Mouse (Mus musculus) cortical plate, adult 2 months (tissue): Measurements from ENCODE around the gene Pde8b. TPM values are rescaled to one million over a fixed set of nuclear protein-coding genes. Genes with fewer than 3 reads are reported as not detected.

Source experiments
- H3K27ac ChIP-seq: fragments of 200-500 bp; 2 replicates; pipeline ENCODE4 v1.5.1; 2012; ENCODE audit warnings: low read length, control low read depth, inconsistent platforms; ENCODE audit not compliant: insufficient read depth
- H3K4me1 ChIP-seq: fragments of 200-500 bp; 2 replicates; pipeline ENCODE4 v1.6.1; 2011; ENCODE audit warnings: low read length; ENCODE audit not compliant: control insufficient read depth, insufficient read depth
- H3K4me3 ChIP-seq: fragments of 200-500 bp; 2 replicates; pipeline ENCODE4 v1.5.1; 2011; ENCODE audit warnings: mild to moderate bottlenecking, low read length, control low read depth; ENCODE audit not compliant: insufficient read depth
- CTCF ChIP-seq: fragments of 200-500 bp; IDR thresholded peaks from 2 replicates; pipeline ENCODE4 v1.5.1; 2011; ENCODE audit warnings: mild to moderate bottlenecking, control low read depth, low read length; ENCODE audit not compliant: insufficient read depth; ENCODE audit errors: extremely low read depth
- POLR2A ChIP-seq: fragments of 200-500 bp; IDR thresholded peaks from 2 replicates; pipeline ENCODE4 v1.6.1; 2011; ENCODE audit warnings: mild to moderate bottlenecking, low read length, control low read depth; ENCODE audit not compliant: insufficient read depth; ENCODE audit errors: extremely low read depth
- polyA plus RNA-seq: library from polyadenylated mRNA; depleted of rRNA; stranded (reverse); fragments of >200 nt; gene quantifications from 2 replicates; pipeline ENCODE4 v1.2.3, GENCODE M21; 2012; rRNA removed

Gene Pde8b
- 88.4 and 95.9 TPM in 2 replicates for polyA plus RNA-seq

DNA sequence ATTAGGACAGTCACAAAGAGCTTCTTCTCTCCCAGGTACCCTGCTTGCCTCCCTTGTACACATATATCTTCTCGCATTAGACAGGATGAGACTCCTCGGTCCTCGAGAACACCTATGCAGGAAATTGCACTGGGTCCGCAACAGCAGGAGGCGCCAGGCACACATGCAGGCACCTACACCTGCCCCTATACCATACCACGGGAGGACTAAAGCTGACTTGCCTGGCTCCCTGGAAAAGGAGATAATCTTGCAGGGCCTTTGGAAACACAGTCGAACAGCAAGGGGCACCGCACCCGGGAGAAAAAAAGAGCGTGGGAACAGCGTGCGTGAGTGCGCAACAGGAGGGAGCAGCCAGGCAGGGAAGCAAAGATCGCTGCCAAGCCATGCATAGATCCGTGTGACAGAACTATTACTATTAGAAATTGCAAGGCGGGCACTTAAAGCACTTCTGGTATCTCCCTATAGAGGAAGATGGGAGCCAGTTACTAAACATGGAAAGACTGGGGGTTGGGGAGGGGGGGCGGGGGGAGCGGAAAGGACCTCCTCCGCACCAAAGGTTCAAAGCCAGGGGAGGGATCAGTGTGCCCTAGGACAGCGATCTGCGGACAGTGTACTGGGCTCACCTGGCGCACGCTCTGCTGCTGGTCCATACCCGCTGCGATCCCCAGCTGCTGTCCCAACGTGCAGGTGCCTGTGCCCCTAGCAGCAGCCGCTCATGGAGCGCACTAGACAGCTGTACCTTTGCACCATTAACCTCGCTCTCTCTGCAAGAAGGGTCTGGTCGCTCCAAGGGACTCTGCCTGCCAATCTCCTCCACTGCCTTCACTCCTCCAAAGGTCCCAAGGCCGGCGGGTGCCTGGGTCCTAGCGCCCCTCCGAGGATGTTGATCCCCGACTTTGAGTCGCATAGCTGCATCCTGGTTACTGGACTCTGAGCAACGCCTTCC is at the start of gene Pde8b:
Gene Pde8b, minus strand, starts transcription at position 826 of the 946 bp plus-strand sequence.
- H3K4me1 ChIP-seq: no peaks in the 10 kb centered on the region
- H3K27ac ChIP-seq: peak within 1 kb of the TSS; percentile 51; the same call in 1 of the 2 replicates
- TF ChIP-seq POLR2A: no peak
- peak; percentile 35; the same call in 1 of the 2 replicates for TF ChIP-seq CTCF
- H3K4me3 ChIP-seq: peak within 1 kb of the TSS; percentile 88

DNA sequence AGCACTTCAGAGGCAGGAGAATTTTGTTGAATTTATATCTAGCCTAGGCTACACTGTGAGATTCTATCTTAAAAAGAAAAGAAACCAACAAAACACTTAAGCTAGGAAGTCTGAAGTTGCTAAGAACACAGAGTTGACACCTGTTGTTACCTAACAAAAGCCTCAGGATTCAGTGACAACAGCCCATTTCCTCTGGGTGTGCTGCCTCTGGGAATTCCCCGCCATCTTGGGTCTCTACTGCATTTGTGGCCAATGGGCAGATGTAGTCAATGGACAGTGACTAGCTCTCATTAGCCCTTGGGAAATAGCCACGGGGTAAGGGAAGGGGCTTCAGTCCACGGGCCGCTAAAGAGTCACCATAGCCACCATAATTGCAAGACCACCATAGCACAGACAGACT is 41.8 kb upstream of the Pde8b start:
- Histone ChIP-seq H3K4me1 (no peaks in the 10 kb centered on the region; the same call in 1 of the 2 replicates), H3K4me3 (no peak overlapping the region), H3K27ac (no peak overlapping the region)
- TF ChIP-seq CTCF: no peak
- TF ChIP-seq POLR2A: no peak

DNA sequence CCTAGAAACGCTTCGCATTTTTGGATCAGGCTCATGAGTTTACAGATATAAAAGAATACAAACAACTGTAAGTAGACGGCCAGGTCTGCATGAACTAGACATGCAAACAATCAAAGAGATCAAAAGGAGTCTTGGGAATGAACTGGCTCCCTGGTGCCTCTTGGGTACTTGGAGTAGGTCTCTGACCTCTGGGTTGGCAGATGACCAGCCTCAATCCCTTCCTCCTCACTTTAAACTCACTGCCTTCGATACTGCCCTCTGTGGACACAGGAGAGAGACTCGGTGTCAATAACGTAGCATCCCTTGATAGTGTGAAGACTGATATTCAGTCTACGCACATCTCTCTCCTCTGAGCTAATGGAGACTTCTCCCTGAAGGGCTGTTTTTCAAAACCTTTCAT is 37.9 kb upstream of the Pde8b start:
- H3K4me1 ChIP-seq: no peaks in the 10 kb centered on the region; the same call in 1 of the 2 replicates
- TF ChIP-seq POLR2A (no peak), CTCF (no peak)
- H3K27ac ChIP-seq: no peak overlapping the region
- no peak overlapping the region for H3K4me3 ChIP-seq

DNA sequence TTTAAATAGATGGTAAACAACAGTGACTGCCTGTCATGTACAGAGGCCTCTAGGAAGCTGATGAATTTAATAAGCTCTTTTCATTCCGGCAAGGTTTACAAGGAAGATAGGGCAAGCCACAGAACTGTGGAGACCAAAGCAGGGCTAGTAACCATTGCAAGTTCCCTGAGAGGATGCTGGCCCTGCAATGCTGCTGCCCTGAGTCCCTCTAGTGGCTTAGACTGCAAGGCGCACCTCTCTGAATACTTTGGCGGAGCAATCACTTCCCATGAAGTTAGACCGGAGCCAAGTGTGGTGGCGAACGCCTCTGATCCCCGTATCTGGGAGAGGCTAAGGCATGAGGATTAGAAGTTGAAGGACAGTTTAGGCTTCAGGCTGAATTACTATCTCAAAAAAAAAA is 36.9 kb upstream of the Pde8b start:
- Histone ChIP-seq H3K4me3 (no peak overlapping the region), H3K4me1 (no peaks in the 10 kb centered on the region; the same call in 1 of the 2 replicates), H3K27ac (no peak overlapping the region)
- peak; percentile 97 for TF ChIP-seq CTCF
- no peak for TF ChIP-seq POLR2A

DNA sequence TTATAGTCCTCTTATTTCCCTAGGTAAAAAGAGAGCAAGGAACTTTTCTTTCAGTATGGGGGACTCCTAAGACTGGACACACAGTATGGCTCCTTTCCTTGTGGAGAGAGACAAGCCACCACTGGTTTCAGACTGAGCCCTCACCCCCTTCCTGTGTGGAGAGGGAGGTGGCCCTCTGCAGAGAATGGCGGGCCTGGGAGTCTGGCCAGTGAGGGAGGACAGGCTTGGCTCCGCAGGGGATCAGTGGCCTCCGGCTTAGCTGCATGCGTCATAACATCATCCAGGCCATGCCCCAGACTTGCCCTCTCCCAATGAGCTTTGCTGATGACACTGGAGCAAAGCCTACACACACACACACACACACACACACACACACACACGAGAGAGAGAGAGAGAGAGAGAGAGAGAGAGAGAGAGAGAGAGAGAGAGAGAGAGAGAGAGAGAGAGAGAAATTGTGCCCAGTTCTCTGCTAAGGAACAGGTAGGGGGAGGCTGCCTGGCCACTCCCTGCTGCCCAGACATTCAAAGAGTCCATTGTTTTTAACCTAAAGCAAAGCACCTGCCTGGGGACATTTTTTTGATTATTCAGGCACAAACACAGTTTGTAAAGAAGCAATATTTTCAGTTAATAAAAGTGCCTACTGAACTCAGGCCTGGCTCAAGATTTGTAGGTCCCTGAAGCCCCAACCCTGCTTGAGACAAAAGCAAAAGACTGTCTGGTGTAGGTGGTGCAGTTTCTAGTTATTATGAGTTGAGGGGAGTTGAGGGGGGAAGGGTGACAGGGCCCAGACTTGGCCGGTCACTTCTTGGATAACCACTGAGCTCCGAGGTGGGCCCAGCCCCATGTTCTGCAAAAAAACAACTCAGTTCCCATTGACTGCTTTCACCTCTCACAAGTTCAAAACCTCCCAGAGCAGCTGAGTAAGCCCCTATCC is 31.9 kb upstream of the Pde8b start:
- no peak overlapping the region for H3K4me3 ChIP-seq
- H3K27ac ChIP-seq: no peak overlapping the region
- H3K4me1 ChIP-seq: no peaks in the 10 kb centered on the region
- TF ChIP-seq CTCF (no peak), POLR2A (no peak)

DNA sequence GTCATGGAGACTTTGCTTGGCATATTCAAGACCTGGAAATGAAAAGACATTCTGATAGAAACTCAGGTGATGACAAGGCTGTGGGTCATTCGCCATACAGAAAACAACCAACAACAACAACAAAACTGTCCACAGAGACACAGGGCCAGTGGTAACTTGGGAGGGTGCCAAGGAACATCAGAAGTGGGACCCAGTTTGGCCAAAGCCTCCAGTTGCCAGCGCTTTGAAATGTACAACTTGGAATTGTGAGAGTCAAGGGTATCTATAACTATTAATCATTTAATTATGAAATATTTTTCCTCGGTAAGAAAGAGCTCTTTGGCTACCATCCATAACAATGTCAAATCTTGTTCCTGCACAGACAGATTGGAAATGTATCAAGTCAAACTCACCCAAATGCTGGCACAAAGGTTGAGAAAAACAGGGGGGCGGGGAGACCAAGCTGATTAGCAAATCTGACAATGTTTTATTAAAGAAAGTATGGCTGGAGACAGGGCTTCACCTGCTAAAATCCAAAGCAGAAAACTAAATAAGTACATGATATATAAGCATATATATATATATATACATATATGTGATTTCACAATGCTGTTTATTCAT is 28.4 kb upstream of the Pde8b start:
- TF ChIP-seq CTCF (no peak), POLR2A (no peak)
- Histone ChIP-seq H3K27ac (no peak overlapping the region), H3K4me1 (peaks cover 4% of the 10 kb centered on the region), H3K4me3 (no peak overlapping the region)

DNA sequence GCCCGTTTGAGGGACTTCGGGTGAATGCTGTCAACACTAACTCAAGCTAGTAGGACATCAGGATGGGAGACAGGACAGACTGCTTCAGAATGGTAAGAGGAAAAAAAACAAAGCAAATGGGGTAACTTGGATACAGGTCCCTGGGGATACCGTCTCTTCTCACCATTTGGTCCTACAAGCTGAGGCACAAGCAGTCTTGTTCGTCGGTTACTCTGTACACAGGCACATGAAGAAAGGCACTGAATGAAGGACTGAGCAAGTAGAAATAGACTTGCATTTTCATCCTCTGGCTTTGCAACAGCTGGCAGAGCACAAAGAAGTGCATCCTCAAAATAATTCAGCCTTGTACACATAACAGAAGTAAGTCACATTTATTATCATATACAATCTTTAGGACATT is 14.6 kb upstream of the Pde8b start:
- H3K4me3 ChIP-seq: no peak overlapping the region
- TF ChIP-seq POLR2A (no peak), CTCF (no peak)
- no peak overlapping the region for H3K27ac ChIP-seq
- peaks cover 3% of the 10 kb centered on the region for H3K4me1 ChIP-seq

DNA sequence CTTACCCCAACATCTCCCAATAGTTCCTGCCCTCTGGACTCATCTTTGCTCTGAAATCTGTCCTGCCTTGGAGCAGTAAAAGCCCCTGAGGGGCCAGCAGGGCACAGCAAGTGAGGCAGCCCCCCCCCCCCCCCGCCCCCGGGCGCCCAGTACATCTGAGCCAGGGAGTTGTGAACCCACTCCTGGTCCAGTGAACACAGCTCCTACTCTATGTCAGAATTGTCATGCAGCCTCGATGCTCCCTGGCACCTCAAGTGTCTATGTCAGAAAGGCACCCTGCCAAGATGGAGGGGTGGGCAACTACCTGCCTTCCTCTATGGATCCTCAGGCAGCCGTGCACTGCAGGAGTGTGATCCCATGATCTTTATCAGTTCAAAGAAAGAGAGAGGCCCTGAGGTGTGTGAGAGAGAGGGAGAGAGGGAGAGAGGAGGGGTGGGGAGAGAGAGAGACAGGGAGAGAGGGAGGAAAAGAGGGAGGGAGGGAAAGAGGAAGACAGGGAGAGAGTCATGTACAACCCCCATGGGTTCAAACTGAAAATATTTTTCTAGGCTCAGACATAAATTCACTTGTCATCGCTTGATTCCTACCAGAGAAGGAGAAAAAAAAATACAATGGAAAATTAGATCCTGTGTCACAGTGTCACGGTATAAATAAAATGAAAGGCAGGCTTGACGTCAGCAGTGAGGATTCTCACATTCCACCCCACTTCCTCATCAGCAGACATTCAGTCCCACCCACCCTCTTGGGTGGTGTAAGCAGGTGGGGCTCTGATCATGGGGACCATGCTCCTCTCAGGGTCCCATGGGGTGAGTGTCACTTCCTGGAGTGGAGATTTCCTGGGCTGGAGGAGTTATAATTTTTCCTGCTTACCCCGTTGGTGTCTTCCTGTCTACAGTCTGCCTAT is 11.0 kb upstream of the Pde8b start:
- no peak for TF ChIP-seq POLR2A
- no peak for TF ChIP-seq CTCF
- Histone ChIP-seq H3K27ac (no peak overlapping the region), H3K4me3 (no peak overlapping the region), H3K4me1 (peaks cover 8% of the 10 kb centered on the region)
